Mouse (Mus musculus): ENCODE results near the gene Klhl31. TPM values are rescaled to one million over a fixed set of nuclear protein-coding genes. Genes with fewer than 3 reads are reported as not detected.

Klhl31 gene
- polyA plus RNA-seq, 1 experiment from 2014 or later = 1.4 TPM

GRCm38 (mm10) chr9:77610811-77611210 is 25.5 kb upstream of the Klhl31 start:
- no peaks in the 10 kb centered on the region for H3K27me3 ChIP-seq (replicated peaks)
- no peak overlapping the region for H3K27ac ChIP-seq
- peaks cover 5% of the 10 kb centered on the region; the same call in 1 of the 2 replicates for H3K9me3 ChIP-seq
- H3K4me2 ChIP-seq (replicated peaks) = no peak overlapping the region
- H3K4me3 ChIP-seq = no peak overlapping the region
- H3K36me3 ChIP-seq = no peaks in the 10 kb centered on the region
- no peak for ATAC-seq (ENCODE audit: low FRiP score, low read depth)
- H3K4me1 ChIP-seq = no peaks in the 10 kb centered on the region
- no peak overlapping the region for H3K9ac ChIP-seq

DNA sequence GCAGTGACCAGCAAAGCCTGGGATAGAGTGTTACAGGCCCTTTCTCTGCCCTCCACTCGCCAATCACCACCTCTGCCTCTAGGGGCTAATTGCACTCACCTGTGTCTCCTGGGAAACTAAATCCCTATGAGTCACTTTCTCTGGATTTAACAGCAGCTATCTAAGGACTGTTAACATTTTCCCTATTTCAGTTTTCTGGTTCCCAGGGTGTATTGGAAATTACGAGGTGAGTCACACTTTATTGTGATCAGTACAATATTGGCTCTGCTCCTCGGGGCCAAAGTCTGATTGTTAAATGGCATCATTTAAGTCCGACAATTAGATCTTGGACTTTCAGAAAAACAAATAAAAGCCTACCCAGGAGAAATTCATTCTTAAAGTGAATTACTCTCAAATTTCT is 24.0 kb upstream of the Klhl31 start:
- ATAC-seq (ENCODE audit: low FRiP score, low read depth) = no peak
- H3K4me1 ChIP-seq = no peaks in the 10 kb centered on the region
- WGBS = 78% methylated on average over 4 of the region's 4 CpGs

GRCm38 (mm10) chr9:77615868-77616267 is 20.4 kb upstream of the Klhl31 start:
- H3K9me3 ChIP-seq = peaks cover 5% of the 10 kb centered on the region; the same call in 1 of the 2 replicates

More for the DNA sequence above, 24.0 kb upstream of the Klhl31 start:
- Histone ChIP-seq H3K27ac (no peak overlapping the region), H3K9ac (no peak overlapping the region), H3K4me3 (no peak overlapping the region), H3K36me3 (no peaks in the 10 kb centered on the region), H3K9me3 (peaks cover 5% of the 10 kb centered on the region; the same call in 1 of the 2 replicates), H3K4me2 (replicated peaks) (no peak overlapping the region), H3K27me3 (replicated peaks) (no peaks in the 10 kb centered on the region)

GRCm38 (mm10) chr9:77616796-77617195 is 19.5 kb upstream of the Klhl31 start:
- Histone ChIP-seq H3K9me3 (peaks cover 5% of the 10 kb centered on the region; the same call in 1 of the 2 replicates), H3K4me3 (no peak overlapping the region), H3K27ac (no peak overlapping the region), H3K9ac (no peak overlapping the region), H3K4me2 (replicated peaks) (no peak overlapping the region), H3K27me3 (replicated peaks) (no peaks in the 10 kb centered on the region), H3K36me3 (no peaks in the 10 kb centered on the region), H3K4me1 (no peaks in the 10 kb centered on the region)
- 40% methylated on average over 4 of the region's 4 CpGs for WGBS
- no peak for ATAC-seq (ENCODE audit: low FRiP score, low read depth)

More at GRCm38 (mm10) chr9:77615868-77616267, 20.4 kb upstream of the Klhl31 start:
- no peak overlapping the region for H3K27ac ChIP-seq
- no peaks in the 10 kb centered on the region for H3K4me1 ChIP-seq
- no peaks in the 10 kb centered on the region for H3K36me3 ChIP-seq
- H3K4me3 ChIP-seq = no peak overlapping the region
- H3K4me2 ChIP-seq (replicated peaks) = no peak overlapping the region
- ATAC-seq (ENCODE audit: low FRiP score, low read depth) = no peak
- no peaks in the 10 kb centered on the region for H3K27me3 ChIP-seq (replicated peaks)
- 66% methylated on average over 4 of the region's 4 CpGs for WGBS
- no peak overlapping the region for H3K9ac ChIP-seq

- no peak for ATAC-seq (ENCODE audit: low FRiP score, low read depth)
- H3K36me3 ChIP-seq = no peaks in the 10 kb centered on the region
- H3K9me3 ChIP-seq = peaks cover 5% of the 10 kb centered on the region; the same call in 1 of the 2 replicates
- no peak overlapping the region for H3K27ac ChIP-seq
- H3K4me2 ChIP-seq (replicated peaks) = no peak overlapping the region
- no peaks in the 10 kb centered on the region for H3K27me3 ChIP-seq (replicated peaks)
- 83% methylated on average over 6 of the region's 6 CpGs for WGBS
- no peaks in the 10 kb centered on the region for H3K4me1 ChIP-seq
- H3K9ac ChIP-seq = no peak overlapping the region
- H3K4me3 ChIP-seq = no peak overlapping the region
These were observed 18.5 kb upstream of the Klhl31 start for GRCm38 (mm10) chr9:77617751-77618150.

DNA sequence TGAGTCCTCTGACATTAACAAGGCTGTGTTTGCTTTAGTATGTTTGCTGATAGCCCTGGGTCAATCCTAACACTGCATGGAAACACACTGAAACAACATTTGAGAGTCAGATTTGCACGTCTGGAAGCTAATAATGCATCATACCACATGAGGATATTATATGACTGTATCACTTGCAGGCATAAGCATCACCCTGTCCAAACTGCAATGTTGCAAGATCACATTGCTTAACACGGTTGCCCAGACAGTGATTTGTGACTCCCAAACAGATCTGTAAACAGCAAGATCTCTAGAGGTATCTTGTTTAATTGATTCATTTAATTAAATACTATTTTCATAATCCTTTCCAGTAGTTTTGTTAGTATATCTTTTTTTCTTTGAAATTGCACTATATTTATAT is 17.9 kb upstream of the Klhl31 start:
- no peaks in the 10 kb centered on the region for H3K27me3 ChIP-seq (replicated peaks)
- WGBS = 85% methylated on average over 2 of the region's 2 CpGs
- ATAC-seq (ENCODE audit: low FRiP score, low read depth) = no peak

DNA sequence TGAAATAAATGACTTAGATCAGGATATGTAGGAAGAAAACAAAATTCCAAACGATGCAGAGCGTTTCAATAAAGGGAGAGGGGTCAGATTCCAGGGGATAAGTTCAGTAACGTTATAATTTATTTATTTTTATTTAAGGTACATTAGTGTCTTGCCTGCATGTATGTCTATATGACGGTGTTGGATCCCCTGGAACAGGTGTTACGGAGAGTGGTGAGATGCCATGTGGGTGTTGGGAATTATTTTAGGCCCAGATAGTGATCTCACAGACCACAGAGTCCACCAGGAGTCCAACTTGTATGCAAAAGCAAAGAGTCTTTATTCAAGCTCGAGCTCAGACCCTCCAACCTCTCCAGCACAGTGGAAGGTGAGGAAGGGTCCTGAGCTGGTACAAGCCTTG is 16.2 kb upstream of the Klhl31 start:
- Histone ChIP-seq H3K27ac (no peak overlapping the region), H3K9ac (no peak overlapping the region), H3K27me3 (replicated peaks) (no peaks in the 10 kb centered on the region), H3K4me1 (no peaks in the 10 kb centered on the region), H3K9me3 (peaks cover 1% of the 10 kb centered on the region; the same call in 1 of the 2 replicates), H3K4me3 (no peak overlapping the region), H3K36me3 (no peaks in the 10 kb centered on the region), H3K4me2 (replicated peaks) (no peak overlapping the region)
- WGBS = 86% methylated on average over 6 of the region's 6 CpGs
- peak; percentile 48; the same call in 1 of the 2 replicates for ATAC-seq (ENCODE audit: low FRiP score, low read depth)

More for the DNA sequence above, 17.9 kb upstream of the Klhl31 start:
- Histone ChIP-seq H3K4me1 (no peaks in the 10 kb centered on the region), H3K9ac (no peak overlapping the region), H3K36me3 (no peaks in the 10 kb centered on the region), H3K27ac (no peak overlapping the region), H3K9me3 (peaks cover 5% of the 10 kb centered on the region; the same call in 1 of the 2 replicates), H3K4me2 (replicated peaks) (no peak overlapping the region), H3K4me3 (no peak overlapping the region)

DNA sequence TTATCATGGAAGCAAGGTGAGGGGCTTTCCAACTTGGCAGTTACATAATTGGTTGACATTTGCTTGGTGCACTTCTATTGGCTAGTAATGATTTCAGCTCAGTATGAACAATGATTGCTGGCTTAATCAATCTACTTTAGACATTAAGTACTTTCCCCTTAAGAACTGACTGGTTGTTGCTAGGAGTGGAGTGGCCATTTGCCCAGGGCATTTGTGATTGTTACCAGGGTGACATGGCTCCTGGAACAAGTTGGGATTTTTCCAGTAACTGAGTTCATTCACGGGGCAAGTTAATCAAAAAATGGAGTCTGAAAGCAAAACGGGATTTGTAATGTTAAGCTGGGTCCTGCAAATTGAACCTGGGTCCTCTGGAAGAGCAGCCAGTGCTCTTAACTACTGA is 15.8 kb upstream of the Klhl31 start:
- WGBS = 26% methylated on average over 2 of the region's 2 CpGs

DNA sequence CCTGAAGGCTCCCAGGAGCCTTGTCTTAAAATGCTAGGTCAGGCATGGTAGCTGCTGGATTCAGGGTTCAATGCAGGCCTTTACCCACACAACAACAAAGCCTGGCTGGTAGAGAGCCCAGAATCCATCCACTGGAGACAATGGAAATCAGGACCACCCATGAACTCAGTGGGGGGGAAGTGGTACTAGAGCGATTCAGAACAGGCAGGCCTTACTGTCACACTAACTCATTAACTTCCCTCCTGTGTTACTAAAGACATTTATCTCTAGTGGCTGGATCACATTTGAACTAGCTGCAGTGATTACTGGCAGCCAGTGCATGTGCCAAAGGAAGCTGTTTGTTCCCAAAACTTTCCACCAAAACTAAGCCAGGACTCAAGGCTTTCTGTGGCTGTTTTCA is 13.4 kb upstream of the Klhl31 start:
- Histone ChIP-seq H3K36me3 (no peaks in the 10 kb centered on the region), H3K27me3 (replicated peaks) (no peaks in the 10 kb centered on the region), H3K9ac (no peak overlapping the region), H3K27ac (no peak overlapping the region), H3K4me1 (no peaks in the 10 kb centered on the region), H3K4me3 (no peak overlapping the region), H3K4me2 (replicated peaks) (no peak overlapping the region), H3K9me3 (no peaks in the 10 kb centered on the region)
- no peak for ATAC-seq (ENCODE audit: low FRiP score, low read depth)
- 9% methylated on average over 1 of the region's 1 CpGs for WGBS

More for the DNA sequence above, 15.8 kb upstream of the Klhl31 start:
- Histone ChIP-seq H3K27ac (no peak overlapping the region), H3K4me2 (replicated peaks) (no peak overlapping the region), H3K9ac (no peak overlapping the region), H3K27me3 (replicated peaks) (no peaks in the 10 kb centered on the region), H3K4me1 (no peaks in the 10 kb centered on the region), H3K9me3 (no peaks in the 10 kb centered on the region), H3K4me3 (no peak overlapping the region), H3K36me3 (no peaks in the 10 kb centered on the region)
- ATAC-seq (ENCODE audit: low FRiP score, low read depth) = peak; percentile 17; the same call in 1 of the 2 replicates

DNA sequence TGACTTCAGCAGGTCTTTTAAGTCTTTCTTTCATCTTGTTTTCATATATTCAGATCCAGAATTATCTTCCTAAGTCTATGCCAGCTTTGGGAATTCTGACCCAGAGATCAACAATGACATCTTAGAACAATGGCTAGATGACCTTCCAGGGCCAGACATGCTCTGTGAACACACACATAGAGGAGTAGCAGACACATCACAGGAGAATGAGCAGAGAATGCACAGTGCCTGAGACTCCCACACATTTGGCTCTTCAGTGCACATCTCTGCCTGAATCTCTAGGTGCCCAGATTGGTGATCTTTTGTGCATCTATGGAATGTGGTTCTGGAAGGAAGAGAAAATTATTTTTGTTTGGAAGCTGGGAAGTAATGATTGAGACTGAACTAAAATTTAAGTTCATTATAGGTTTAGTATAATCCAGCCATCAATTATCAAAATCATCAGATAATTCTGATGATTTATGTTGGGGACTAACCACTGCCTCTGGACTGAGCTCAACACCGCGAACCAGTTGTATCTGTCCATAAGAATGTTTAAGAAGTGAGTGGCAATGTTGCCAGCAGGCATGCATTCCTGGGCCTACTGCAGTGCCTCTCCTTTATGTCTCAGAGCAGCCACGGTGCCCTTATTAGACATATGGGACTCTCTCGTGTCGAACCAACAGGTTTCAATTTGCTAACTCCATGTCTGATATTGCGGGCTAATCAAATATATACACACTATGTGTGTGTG is 12.8 kb upstream of the Klhl31 start:
- 88% methylated on average over 6 of the region's 6 CpGs for WGBS

GRCm38 (mm10) chr9:77624171-77624570 is 12.1 kb upstream of the Klhl31 start:
- Histone ChIP-seq H3K4me1 (no peaks in the 10 kb centered on the region), H3K36me3 (no peaks in the 10 kb centered on the region), H3K9me3 (no peaks in the 10 kb centered on the region), H3K4me2 (replicated peaks) (no peak overlapping the region), H3K27me3 (replicated peaks) (no peaks in the 10 kb centered on the region), H3K9ac (no peak overlapping the region), H3K27ac (no peak overlapping the region), H3K4me3 (no peak overlapping the region)
- ATAC-seq (ENCODE audit: low FRiP score, low read depth) = no peak
- 83% methylated on average over 5 of the region's 5 CpGs for WGBS

More for the DNA sequence above, 12.8 kb upstream of the Klhl31 start:
- Histone ChIP-seq H3K9ac (no peak overlapping the region), H3K4me3 (no peak overlapping the region), H3K9me3 (no peaks in the 10 kb centered on the region), H3K36me3 (no peaks in the 10 kb centered on the region), H3K4me2 (replicated peaks) (no peak overlapping the region), H3K27me3 (replicated peaks) (no peaks in the 10 kb centered on the region), H3K27ac (no peak overlapping the region), H3K4me1 (no peaks in the 10 kb centered on the region)
- ATAC-seq (ENCODE audit: low FRiP score, low read depth) = no peak

- H3K9ac ChIP-seq = no peak overlapping the region
- H3K9me3 ChIP-seq = no peaks in the 10 kb centered on the region
- no peaks in the 10 kb centered on the region for H3K27me3 ChIP-seq (replicated peaks)
- H3K4me2 ChIP-seq (replicated peaks) = no peak overlapping the region
- H3K36me3 ChIP-seq = no peaks in the 10 kb centered on the region
- no peak for ATAC-seq (ENCODE audit: low FRiP score, low read depth)
- 90% methylated on average over 10 of the region's 10 CpGs for WGBS
- H3K4me1 ChIP-seq = no peaks in the 10 kb centered on the region
- no peak overlapping the region for H3K27ac ChIP-seq
- H3K4me3 ChIP-seq = no peak overlapping the region
These were observed 7.6 kb upstream of the Klhl31 start for GRCm38 (mm10) chr9:77628676-77629075.

DNA sequence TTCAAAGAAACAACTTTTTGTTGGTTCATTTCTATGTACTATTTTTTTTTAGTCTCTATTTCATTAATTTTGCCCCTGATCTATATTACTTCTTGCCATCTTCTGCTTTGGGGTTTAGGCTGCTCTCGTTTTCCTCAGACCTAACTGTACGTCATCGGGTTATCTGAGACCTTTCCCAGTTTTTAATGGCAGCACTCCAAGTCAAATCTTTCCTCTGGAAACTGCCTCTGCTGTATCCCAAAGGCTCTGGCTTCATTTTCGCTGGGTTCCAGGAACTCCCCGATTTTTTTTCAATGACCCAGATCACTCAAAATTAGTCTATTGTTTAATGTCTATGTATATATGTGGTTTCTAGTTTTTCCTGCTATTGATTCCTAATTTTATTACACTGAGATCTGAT is 6.6 kb upstream of the Klhl31 start:
- Histone ChIP-seq H3K4me1 (no peaks in the 10 kb centered on the region), H3K27me3 (replicated peaks) (no peaks in the 10 kb centered on the region), H3K4me2 (replicated peaks) (no peak overlapping the region), H3K9me3 (no peaks in the 10 kb centered on the region), H3K4me3 (no peak overlapping the region), H3K36me3 (no peaks in the 10 kb centered on the region), H3K9ac (no peak overlapping the region), H3K27ac (no peak overlapping the region)
- ATAC-seq (ENCODE audit: low FRiP score, low read depth) = no peak
- 85% methylated on average over 5 of the region's 5 CpGs for WGBS
